Mouse (Mus musculus): ENCODE data around the gene Gm10337. TPM values are rescaled to one million over a fixed set of nuclear protein-coding genes. Genes with fewer than 3 reads are reported as not detected.

The Gm10337 gene
- polyA plus RNA-seq, 1 experiment, result not detected

GRCm38 (mm10) chr15:102460971-102461370 lies 42.6 kb upstream of the Gm10337 start:
- Histone ChIP-seq H3K4me3 (ENCODE audit: extremely low read depth, insufficient read depth, insufficient read length) (no peak overlapping the region), H3K36me3 (ENCODE audit: control insufficient read depth, insufficient read depth, low read length) (peaks cover 11% of the 10 kb centered on the region), H3K27ac (ENCODE audit: insufficient read depth, low read length) (no peak overlapping the region), H3K4me1 (ENCODE audit: control insufficient read depth, insufficient read depth, insufficient read length) (peaks cover 10% of the 10 kb centered on the region), H3K27me3 (ENCODE audit: control insufficient read depth, insufficient read depth, low read length) (no peaks in the 10 kb centered on the region)
- 16% methylated on average over 4 of the region's 4 CpGs for whole genome bisulfite sequencing
- TF ChIP-seq CTCF (IDR thresholded peaks at IDR 0.05; ENCODE audit: extremely low read depth, insufficient read depth, insufficient read length, insufficient replicate concordance), result no peak
- TF ChIP-seq POLR2A (IDR thresholded peaks at IDR 0.05; ENCODE audit: low read depth, low read length), result no peak
- DNase-seq (ENCODE audit: low read depth in 1 of 2, low spot score in 2 of 2), result no peak

GRCm38 (mm10) chr15:102461430-102462075 lies 42.0 kb upstream of the Gm10337 start:
- no peak for DNase-seq (ENCODE audit: low read depth in 1 of 2, low spot score in 2 of 2)
- Histone ChIP-seq H3K36me3 (ENCODE audit: control insufficient read depth, insufficient read depth, low read length) (peaks cover 11% of the 10 kb centered on the region), H3K27me3 (ENCODE audit: control insufficient read depth, insufficient read depth, low read length) (no peaks in the 10 kb centered on the region), H3K4me1 (ENCODE audit: control insufficient read depth, insufficient read depth, insufficient read length) (peaks cover 10% of the 10 kb centered on the region), H3K4me3 (ENCODE audit: extremely low read depth, insufficient read depth, insufficient read length) (no peak overlapping the region), H3K27ac (ENCODE audit: insufficient read depth, low read length) (no peak overlapping the region)
- no peak for TF ChIP-seq POLR2A (IDR thresholded peaks at IDR 0.05; ENCODE audit: low read depth, low read length)
- 73% methylated on average over 9 of the region's 9 CpGs for WGBS

GRCm38 (mm10) chr15:102463666-102464065 lies 39.9 kb upstream of the Gm10337 start:
- Histone ChIP-seq H3K27ac (ENCODE audit: insufficient read depth, low read length) (no peak overlapping the region), H3K36me3 (ENCODE audit: control insufficient read depth, insufficient read depth, low read length) (peaks cover 11% of the 10 kb centered on the region), H3K4me1 (ENCODE audit: control insufficient read depth, insufficient read depth, insufficient read length) (peaks cover 6% of the 10 kb centered on the region; the same call in 1 of the 2 replicates), H3K4me3 (ENCODE audit: extremely low read depth, insufficient read depth, insufficient read length) (no peak overlapping the region), H3K27me3 (ENCODE audit: control insufficient read depth, insufficient read depth, low read length) (no peaks in the 10 kb centered on the region)
- DNase-seq (ENCODE audit: low read depth in 1 of 2, low spot score in 2 of 2), result peak in 1 of 2 experiments; percentile 22
- no peak for TF ChIP-seq POLR2A (IDR thresholded peaks at IDR 0.05; ENCODE audit: low read depth, low read length)
- no peak for TF ChIP-seq CTCF (IDR thresholded peaks at IDR 0.05; ENCODE audit: extremely low read depth, insufficient read depth, insufficient read length, insufficient replicate concordance)

- H3K4me1 ChIP-seq (ENCODE audit: control insufficient read depth, insufficient read depth, insufficient read length), result peaks cover 3% of the 10 kb centered on the region; the same call in 1 of the 2 replicates
- peaks cover 5% of the 10 kb centered on the region for H3K36me3 ChIP-seq (ENCODE audit: control insufficient read depth, insufficient read depth, low read length)
- H3K27me3 ChIP-seq (ENCODE audit: control insufficient read depth, insufficient read depth, low read length), result no peaks in the 10 kb centered on the region
- DNase-seq (ENCODE audit: low read depth in 1 of 2, low spot score in 2 of 2), result no peak
- no peak for TF ChIP-seq POLR2A (IDR thresholded peaks at IDR 0.05; ENCODE audit: low read depth, low read length)
- no peak for TF ChIP-seq CTCF (IDR thresholded peaks at IDR 0.05; ENCODE audit: extremely low read depth, insufficient read depth, insufficient read length, insufficient replicate concordance)
- H3K4me3 ChIP-seq (ENCODE audit: extremely low read depth, insufficient read depth, insufficient read length), result no peak overlapping the region
- no peak overlapping the region for H3K27ac ChIP-seq (ENCODE audit: insufficient read depth, low read length)
- 96% methylated on average over 9 of the region's 9 CpGs for WGBS
Measured at GRCm38 (mm10) chr15:102468675-102469370, 34.7 kb upstream of the Gm10337 start.

- peaks cover 3% of the 10 kb centered on the region; the same call in 1 of the 2 replicates for H3K4me1 ChIP-seq (ENCODE audit: control insufficient read depth, insufficient read depth, insufficient read length)
- H3K27me3 ChIP-seq (ENCODE audit: control insufficient read depth, insufficient read depth, low read length), result no peaks in the 10 kb centered on the region
- H3K27ac ChIP-seq (ENCODE audit: insufficient read depth, low read length), result peak within 1 kb of the TSS; percentile 91
- TF ChIP-seq POLR2A (IDR thresholded peaks at IDR 0.05; ENCODE audit: low read depth, low read length) (peak; percentile 47), CTCF (IDR thresholded peaks at IDR 0.05; ENCODE audit: extremely low read depth, insufficient read depth, insufficient read length, insufficient replicate concordance) (peak; percentile 79)
- peak within 1 kb of the TSS; percentile 84 for H3K4me3 ChIP-seq (ENCODE audit: extremely low read depth, insufficient read depth, insufficient read length)
- peak; percentile 94 to 96 for DNase-seq (ENCODE audit: low read depth in 1 of 2, low spot score in 2 of 2)
- H3K36me3 ChIP-seq (ENCODE audit: control insufficient read depth, insufficient read depth, low read length), result peaks cover 9% of the 10 kb centered on the region
- under 1% methylated on average over 31 of the region's 40 CpGs for WGBS
Measured at GRCm38 (mm10) chr15:102470183-102470604, 33.3 kb upstream of the Gm10337 start, which contains the start of gene Pcbp2. Gene Pcbp2 (plus strand): TSS chr15:102470539.

GRCm38 (mm10) chr15:102470605-102471294 lies 32.8 kb upstream of the Gm10337 start:
- TF ChIP-seq POLR2A (IDR thresholded peaks at IDR 0.05; ENCODE audit: low read depth, low read length) (no peak), CTCF (IDR thresholded peaks at IDR 0.05; ENCODE audit: extremely low read depth, insufficient read depth, insufficient read length, insufficient replicate concordance) (no peak)

More at GRCm38 (mm10) chr15:102470605-102471294, 32.8 kb upstream of the Gm10337 start:
- Histone ChIP-seq H3K4me1 (ENCODE audit: control insufficient read depth, insufficient read depth, insufficient read length) (peaks cover 3% of the 10 kb centered on the region; the same call in 1 of the 2 replicates), H3K27ac (ENCODE audit: insufficient read depth, low read length) (peak overlapping the region; percentile 91), H3K36me3 (ENCODE audit: control insufficient read depth, insufficient read depth, low read length) (peaks cover 12% of the 10 kb centered on the region), H3K4me3 (ENCODE audit: extremely low read depth, insufficient read depth, insufficient read length) (peak overlapping the region; percentile 84), H3K27me3 (ENCODE audit: control insufficient read depth, insufficient read depth, low read length) (no peaks in the 10 kb centered on the region)
- WGBS, result 1% methylated on average over 44 of the region's 67 CpGs
- peak; percentile 59 to 67 for DNase-seq (ENCODE audit: low read depth in 1 of 2, low spot score in 2 of 2)
